Comparison of ENCODE assay signal across 26 mouse cellular contexts in genomic region chr2:93690064-93690930, GRCm38 (mm10). TPM values are rescaled to one million over a fixed set of nuclear protein-coding genes. Genes with fewer than 3 reads are reported as not detected.
DNase-seq lines count a peak whose midpoint lies in the region; ATAC-seq and TF ChIP-seq lines count a peak whose summit lies in the region.
"Had no signal": no experiment of that assay in that cellular context is flagged by ENCODE, and none has a peak within 500 bp of the region (broad histone marks: within the 10 kb centered on the region; RNA-seq: fewer than 3 reads in every experiment).

No protein-coding gene starts in this region.

- intact Hi-C loops in left cerebral cortex, postnatal 25 days (cut with DNase I), result no loop called here

- peaks cover 27% of the 10 kb centered on the region for H3K4me1 ChIP-seq in embryonic facial prominence, embryonic 14.5 days (ENCODE audit: control insufficient read depth, insufficient read depth, low read length)
- no peaks in the 10 kb centered on the region for H3K4me1 ChIP-seq in thymus, adult 2 months (replicated peaks; ENCODE audit: control insufficient read depth, insufficient read depth, low read length)
- H3K4me1 ChIP-seq: forebrain, embryonic 12.5 days; intestine, embryonic 15.5 days had no signal

- ATAC-seq in cerebellum, adult (ENCODE audit: insufficient number of reproducible peaks, low FRiP score, low TSS enrichment), result peak; percentile 60
- ATAC-seq in embryonic facial prominence, embryonic 14.5 days (ENCODE audit: low read depth), result peak; percentile 66
- ATAC-seq: activated CD4-positive, CD25-positive, alpha-beta regulatory T cell, adult 4 months; intestine, embryonic 15.5 days had no signal

- DNase-seq in cerebellum, postnatal 4 days (ENCODE audit: low spot score in 2 of 2), result no peak
- DNase-seq in cerebellum, postnatal 25 days, result peak; percentile 63 to 68
- DNase-seq in embryonic facial prominence, embryonic 14.5 days (ENCODE audit: low spot score), result peak; percentile 71
- DNase-seq in thymus, adult 2 months, result no peak
- DNase-seq in left cerebral cortex, postnatal 25 days (ENCODE audit: low spot score in 2 of 2), result no peak
- no peak for DNase-seq in layer of hippocampus, postnatal 14 days (ENCODE audit: low spot score in 2 of 2)
- DNase-seq in left cerebral cortex, adult 8-10 months (ENCODE audit: low spot score in 2 of 2), result no peak
- DNase-seq: adrenal gland, adult 8-10 months; embryo, embryonic 11 days; heart, postnatal 4 days; kidney, adult 9 months; kidney, postnatal 25 days; right cerebral cortex, adult 18-20 months; right cerebral cortex, postnatal 4 days; thymus, postnatal 4 days had no signal

- WGBS in embryonic facial prominence, embryonic 14.5 days, result 44% methylated on average over 9 of the region's 9 CpGs
- WGBS in thymus, adult 2 months, result 93% methylated on average over 9 of the region's 9 CpGs

- H3K4me3 ChIP-seq in embryonic facial prominence, embryonic 14.5 days (ENCODE audit: low read depth, low read length), result no peak overlapping the region
- H3K4me3 ChIP-seq in thymus, adult 2 months (ENCODE audit: control insufficient read depth, insufficient read depth, low read length), result no peak overlapping the region
- H3K4me3 ChIP-seq: erythroblast, embryonic 14.5 days; forebrain, embryonic 12.5 days; heart, embryonic 10.5 days; intestine, embryonic 15.5 days; layer of hippocampus, adult 2 months; midbrain, embryonic 10.5 days had no signal

- no peaks in the 10 kb centered on the region for H3K9me3 ChIP-seq in embryonic facial prominence, embryonic 14.5 days (ENCODE audit: control insufficient read depth, low read length)
- H3K9me3 ChIP-seq: forebrain, embryonic 12.5 days; heart, embryonic 10.5 days; intestine, embryonic 15.5 days; midbrain, embryonic 10.5 days had no signal

- H3K27me3 ChIP-seq in embryonic facial prominence, embryonic 14.5 days (replicated peaks; ENCODE audit: control insufficient read depth, insufficient read depth, low read length), result no peaks in the 10 kb centered on the region
- no peaks in the 10 kb centered on the region for H3K27me3 ChIP-seq in thymus, adult 2 months (ENCODE audit: control insufficient read depth, insufficient read depth, low read length)
- H3K27me3 ChIP-seq: forebrain, embryonic 12.5 days; intestine, embryonic 15.5 days had no signal

- no peak for TF ChIP-seq CTCF in thymus, adult 2 months (IDR thresholded peaks at IDR 0.05; ENCODE audit: borderline replicate concordance, control insufficient read depth, extremely low read depth, insufficient read depth, low read length, poor library complexity)

- no peak overlapping the region for H3K4me2 ChIP-seq in embryonic facial prominence, embryonic 14.5 days (ENCODE audit: low read depth, low read length)
- H3K4me2 ChIP-seq: forebrain, embryonic 12.5 days; hindbrain, embryonic 14.5 days; intestine, embryonic 15.5 days had no signal

- H3K9ac ChIP-seq in embryonic facial prominence, embryonic 14.5 days (ENCODE audit: low read depth, low read length), result no peak overlapping the region
- H3K9ac ChIP-seq: forebrain, embryonic 12.5 days; hindbrain, embryonic 14.5 days; intestine, embryonic 15.5 days had no signal

- no peak for TF ChIP-seq POLR2A in thymus, adult 2 months (IDR thresholded peaks at IDR 0.05; ENCODE audit: control insufficient read depth, extremely low read depth, insufficient read depth, low read length, poor library complexity)

- no peaks in the 10 kb centered on the region for H3K36me3 ChIP-seq in embryonic facial prominence, embryonic 14.5 days (ENCODE audit: control insufficient read depth, insufficient read depth, low read length)
- no peaks in the 10 kb centered on the region for H3K36me3 ChIP-seq in thymus, adult 2 months (ENCODE audit: control insufficient read depth, insufficient read depth, low read length)
- H3K36me3 ChIP-seq: forebrain, embryonic 12.5 days; heart, embryonic 10.5 days; intestine, embryonic 15.5 days; midbrain, embryonic 10.5 days had no signal

- H3K27ac ChIP-seq in embryonic facial prominence, embryonic 14.5 days (replicated peaks; ENCODE audit: low read depth, low read length), result peak overlapping the region; percentile 59
- no peak overlapping the region for H3K27ac ChIP-seq in thymus, adult 2 months (ENCODE audit: control insufficient read depth, insufficient read depth, low read length)
- H3K27ac ChIP-seq: forebrain, embryonic 12.5 days; heart, embryonic 10.5 days; hindbrain, embryonic 14.5 days; intestine, embryonic 15.5 days; layer of hippocampus, adult 2 months; midbrain, embryonic 10.5 days had no signal

RNA-seq across cellular contexts. Expression of gene Alx4, which starts 48.1 kb away (rescaled TPM):
- 8.4 and 9.0 TPM in 2 replicates for polyA plus RNA-seq in embryonic facial prominence, embryonic 14.5 days (2014; fragmentation: Nextera tagmentation; extraction: Ambion mirVana)
- polyA plus RNA-seq in thymus, adult 2 months (2012; rRNA removed), result 0.23 and 0.32 TPM in 2 replicates
- 1 to 10 TPM; 1.1 to 1.4 TPM for total RNA-seq in left cerebral cortex, postnatal 25 days (2021)
- under 1 TPM; 0.38 to 0.99 TPM for total RNA-seq in layer of hippocampus, postnatal 14 days (2021)
- total RNA-seq in left cerebral cortex, adult 8-10 months (2022), result 1 to 10 TPM in 2 of 4 experiments, under 1 TPM in 2; 0.91 to 1.8 (median 1.2) TPM
- total RNA-seq: liver, adult 2 months had no signal
- polyA plus RNA-seq: activated CD4-positive, CD25-positive, alpha-beta regulatory T cell, adult 4 months; liver, adult 2 months; stomach, embryonic 14.5 days had no signal

Comparison
In these comparisons a context has a peak if more than half of its experiments do, and no peak if none do; other contexts are left out.
1. DNase-seq: peak in cerebellum, postnatal 25 days (2 of 2) and embryonic facial prominence, embryonic 14.5 days (single experiment); none in cerebellum, postnatal 4 days (0 of 2), thymus, adult 2 months (single experiment), left cerebral cortex, postnatal 25 days (0 of 2), layer of hippocampus, postnatal 14 days (0 of 2) and left cerebral cortex, adult 8-10 months (0 of 2).